Mouse (Mus musculus): ENCODE results near the gene Gm813. TPM values are rescaled to one million over a fixed set of nuclear protein-coding genes. Genes with fewer than 3 reads are reported as not detected.

Gene Gm813
- total RNA-seq, 2 experiments from 2014 or later: not detected

DNA sequence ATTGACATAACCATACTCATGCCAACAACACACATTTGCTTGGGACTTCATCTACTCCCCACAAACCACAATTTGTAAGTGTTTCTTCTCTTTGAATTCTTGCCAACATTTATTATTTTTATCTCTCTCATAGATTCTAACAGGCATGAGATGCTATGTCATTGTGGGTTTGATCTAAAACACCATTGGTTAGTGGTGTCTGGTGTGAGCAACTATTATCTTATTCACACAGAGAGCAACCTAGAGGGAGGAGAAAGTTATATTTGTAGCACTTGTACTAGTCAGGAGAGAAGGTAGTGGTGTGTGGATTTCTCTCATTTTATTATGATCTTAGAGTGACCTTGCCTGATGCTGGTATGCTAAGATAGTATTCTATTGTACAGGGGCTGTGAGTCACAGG is 12.1 kb downstream of the Gm813 start:
- DNase-seq: no peak

DNA sequence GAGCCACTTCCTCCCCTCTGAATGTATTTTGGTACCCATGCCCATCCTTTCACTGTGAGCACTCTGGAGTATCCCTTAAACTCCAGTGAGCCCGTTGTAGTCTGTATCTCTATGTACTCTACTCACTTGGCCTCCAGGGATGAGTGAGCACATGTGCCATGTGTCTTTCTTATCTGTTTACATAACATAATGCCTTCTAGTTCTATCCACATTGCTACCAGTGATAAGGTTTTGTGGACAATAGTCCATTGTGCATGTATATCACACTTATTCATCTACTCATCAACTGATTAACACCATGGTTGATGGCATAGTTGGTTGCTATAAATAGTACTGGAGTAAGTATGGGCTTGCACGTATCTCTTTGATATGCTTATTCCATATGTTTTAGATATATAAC is 12.9 kb downstream of the Gm813 start:
- DNase-seq: no peak

DNA sequence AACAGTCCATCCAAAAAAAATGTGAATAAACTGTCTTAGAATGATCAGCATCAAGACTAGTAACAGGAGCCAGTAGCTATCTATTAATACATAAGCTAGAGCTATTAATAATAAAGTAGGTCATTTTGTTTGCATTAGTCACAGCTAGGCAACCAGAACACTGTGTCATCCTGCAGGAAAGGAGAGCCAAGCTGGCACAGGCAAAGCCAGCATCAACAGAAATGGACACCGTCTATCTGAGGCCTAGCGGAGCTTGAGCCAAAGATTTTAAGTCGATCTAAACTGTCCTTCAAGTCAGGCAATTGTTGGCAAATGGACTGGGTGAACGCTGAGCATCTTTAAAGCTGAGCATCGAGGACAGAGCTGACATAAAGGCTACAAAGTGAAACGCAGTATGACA is 15.9 kb downstream of the Gm813 start:
- DNase-seq: peak; percentile 15 to 37

- DNase-seq: no peak
These were observed 25.5 kb downstream of the Gm813 start for GRCm38 (mm10) chr16:58591299-58591698.

DNA sequence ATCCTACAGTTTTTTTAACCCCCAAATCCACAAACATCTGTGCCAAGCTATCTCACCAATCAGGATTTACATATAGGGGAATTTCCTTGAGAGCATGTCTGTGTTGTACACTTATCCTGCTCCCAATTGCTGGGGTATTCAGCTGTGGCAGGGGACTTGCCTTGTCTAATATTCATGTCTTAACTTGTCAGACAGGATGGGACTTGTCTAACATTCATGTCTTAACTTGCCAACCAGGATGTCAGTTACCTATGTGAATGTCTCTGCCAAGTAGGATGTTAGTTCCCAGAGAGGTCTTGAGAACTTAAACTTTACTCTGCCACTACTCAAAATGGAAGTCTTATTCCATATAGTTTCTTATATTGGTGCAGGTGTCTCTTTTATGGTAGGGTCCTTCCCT is 27.3 kb downstream of the Gm813 start:
- no peak for DNase-seq

DNA sequence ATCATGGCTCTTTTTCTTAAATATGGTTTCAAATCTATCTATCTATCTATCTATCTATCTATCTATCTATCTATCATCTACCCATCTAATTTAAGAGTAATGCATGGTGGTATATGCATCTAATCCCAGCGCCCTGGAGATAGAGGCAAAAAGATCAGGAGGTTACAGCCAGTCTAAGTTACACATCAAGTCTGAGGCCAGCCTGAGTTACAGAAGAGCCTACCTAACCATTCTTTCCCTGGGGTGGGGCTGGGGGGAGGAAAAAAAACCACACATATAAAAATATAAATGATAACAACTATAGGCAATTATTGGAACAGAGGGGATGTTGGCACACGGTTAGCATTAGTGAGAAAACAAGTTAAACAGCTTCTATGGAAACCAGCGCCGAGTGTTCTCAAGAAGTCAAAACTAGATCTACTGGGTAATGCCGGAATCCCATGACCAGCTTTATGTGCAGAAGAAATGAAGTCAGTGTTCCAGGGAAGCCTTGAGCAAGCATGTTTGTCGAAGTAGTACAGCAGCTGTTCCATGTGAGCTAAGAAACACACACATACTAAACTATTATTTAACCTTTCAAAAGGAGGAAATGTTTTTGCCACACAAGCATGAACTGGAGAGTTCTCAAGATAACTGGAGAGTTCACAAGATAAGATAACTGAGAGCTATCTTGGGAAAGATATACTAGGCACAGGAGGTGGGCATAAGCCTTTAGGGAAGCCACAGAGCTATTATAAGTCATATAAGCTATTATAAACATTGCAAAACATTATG is 42.6 kb downstream of the Gm813 start:
- DNase-seq: no peak

DNA sequence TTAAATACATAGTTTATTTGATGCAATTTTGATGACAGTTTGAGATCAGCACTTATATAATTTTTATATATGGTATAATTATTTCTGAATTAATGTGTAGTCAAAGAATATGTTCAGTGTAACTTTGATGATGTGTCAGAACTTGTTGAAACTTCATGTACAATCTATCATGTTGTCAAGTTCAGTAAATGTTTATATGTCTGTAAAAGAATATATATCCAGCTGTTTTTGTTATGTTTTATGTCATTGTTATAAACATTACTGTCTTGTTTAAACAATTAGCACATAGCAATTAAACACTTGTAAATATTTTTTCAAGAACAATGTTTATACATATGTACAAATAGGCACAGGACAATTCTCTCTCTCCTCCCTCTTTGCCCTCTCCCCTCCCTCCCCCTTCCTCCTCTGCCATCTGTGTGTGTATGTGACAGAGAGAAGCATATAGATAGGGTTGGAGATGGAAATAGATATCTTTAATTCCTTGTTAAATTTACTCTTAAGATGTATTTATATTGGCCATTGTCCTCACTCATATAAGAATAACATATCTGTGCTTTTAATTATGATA is 46.0 kb downstream of the Gm813 start:
- no peak for DNase-seq

Other genes with a start within 250 kb of the Gm813 start
- gene Dcbld2, start 208.5 kb downstream of the Gm813 start, total RNA-seq (2021): 10 to 100 TPM in 1 of 2 experiments, 1 to 10 TPM in 1; 9.4 to 12.8 TPM
- gene St3gal6, start 92.7 kb downstream of the Gm813 start, total RNA-seq (2021): 10 to 100 TPM; 30.3 to 38.5 TPM
- gene E330017A01Rik, start 21.8 kb upstream of the Gm813 start, total RNA-seq (2021): not detected
- 10 to 100 TPM; 17.0 to 18.9 TPM for gene Cpox, start 53.3 kb upstream of the Gm813 start, total RNA-seq (2021)
- gene Gpr15, start 102.1 kb upstream of the Gm813 start, total RNA-seq (2021): not detected
- gene Cldnd1, start 110.9 kb upstream of the Gm813 start, total RNA-seq (2021): 10 to 100 TPM; 67.0 to 92.3 TPM
- gene Olfr172, start 146.2 kb upstream of the Gm813 start, total RNA-seq (2021): not detected
- gene Olfr173, start 183.3 kb upstream of the Gm813 start, total RNA-seq (2021): not detected
- gene Olfr175-ps1, start 209.8 kb upstream of the Gm813 start, total RNA-seq (2021): not detected

Data from adrenal gland, postnatal 36 days (tissue).